Mouse (Mus musculus) urinary bladder, postnatal 0 days (tissue): ENCODE data around the gene Zfhx2. TPM values are rescaled to one million over a fixed set of nuclear protein-coding genes. Genes with fewer than 3 reads are reported as not detected.

Experiments used
- polyA plus RNA-seq: library from polyadenylated mRNA; unstranded; fragments of >200 nt; fragmentation: Nextera tagmentation; extraction: Ambion mirVana; gene quantifications from 2 replicates; pipeline ENCODE4 v1.2.1, GENCODE M21; 2015

The Zfhx2 gene
- 0.49 and 0.51 TPM in 2 replicates for polyA plus RNA-seq

DNA sequence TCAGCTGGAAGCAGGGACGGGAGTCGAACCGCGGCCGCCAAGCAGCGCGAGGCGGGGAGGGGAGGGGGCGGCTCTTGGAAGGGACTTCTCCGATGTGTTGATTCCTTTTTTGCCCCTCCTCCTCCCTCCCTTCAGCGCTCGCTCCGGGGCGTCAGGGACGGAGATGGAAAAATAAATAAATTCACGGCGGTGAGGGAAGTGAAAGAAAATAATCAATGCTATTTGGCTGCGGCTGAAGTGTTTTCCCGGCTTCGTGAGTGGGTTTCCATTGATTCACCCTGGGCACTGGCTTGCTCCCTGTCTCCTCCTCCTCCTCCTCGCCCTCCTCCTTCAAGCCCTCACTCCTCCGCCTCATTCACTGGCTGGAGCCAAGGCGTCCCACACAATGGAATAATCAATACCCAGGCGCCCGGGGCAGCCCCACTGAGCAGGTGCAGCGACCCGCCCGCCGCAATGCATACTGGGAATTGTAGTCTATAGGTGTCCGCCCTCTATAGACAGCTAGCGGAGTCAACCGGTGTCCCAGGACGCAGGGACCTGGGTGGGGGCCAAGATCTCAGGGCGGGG lies at the start of gene Zfhx2:
Gene Zfhx2, minus strand, starts transcription at position 314 of the 567 bp plus-strand sequence.

DNA sequence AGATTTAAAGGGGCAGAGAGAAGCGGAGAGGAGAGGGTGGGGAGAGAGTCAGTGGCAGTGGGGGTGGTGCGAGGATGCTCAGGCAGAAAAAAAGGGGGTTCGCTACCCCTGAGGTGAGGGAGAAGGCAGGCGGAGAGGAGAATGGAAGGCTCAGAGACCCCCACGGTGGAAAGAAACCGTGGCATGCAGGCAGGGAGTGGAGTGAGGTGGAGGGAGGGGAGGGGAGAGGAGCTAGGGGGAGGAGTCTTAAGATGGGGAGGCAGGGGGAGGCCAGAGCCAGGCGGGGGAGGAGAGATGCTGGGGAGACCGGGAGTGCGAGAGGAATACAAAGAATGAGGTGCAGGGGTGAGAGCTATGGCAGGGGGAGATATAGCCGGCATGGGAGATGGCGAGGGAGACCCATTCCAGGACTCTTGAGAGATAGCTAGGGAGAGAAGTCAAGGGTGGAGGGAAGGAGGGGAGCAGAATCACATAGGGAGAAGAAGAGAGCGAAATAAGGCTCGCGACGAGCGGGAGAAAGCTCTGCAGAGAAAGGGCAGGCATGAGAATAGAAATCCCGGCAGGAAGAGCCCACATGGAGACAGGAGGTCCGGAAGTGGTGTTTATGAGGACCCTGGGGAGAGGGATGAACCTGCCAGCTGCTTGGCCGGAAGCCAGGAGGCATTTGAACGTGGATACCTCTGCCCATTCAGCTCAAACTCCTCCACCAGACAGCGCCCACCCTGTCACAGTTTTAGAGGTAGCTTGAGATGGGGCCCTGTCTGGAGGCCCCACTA lies 24.5 kb upstream of the Zfhx2 start, which contains the start of gene Jph4:
Gene Jph4, minus strand, starts transcription at position 511 of the 776 bp plus-strand sequence.

DNA sequence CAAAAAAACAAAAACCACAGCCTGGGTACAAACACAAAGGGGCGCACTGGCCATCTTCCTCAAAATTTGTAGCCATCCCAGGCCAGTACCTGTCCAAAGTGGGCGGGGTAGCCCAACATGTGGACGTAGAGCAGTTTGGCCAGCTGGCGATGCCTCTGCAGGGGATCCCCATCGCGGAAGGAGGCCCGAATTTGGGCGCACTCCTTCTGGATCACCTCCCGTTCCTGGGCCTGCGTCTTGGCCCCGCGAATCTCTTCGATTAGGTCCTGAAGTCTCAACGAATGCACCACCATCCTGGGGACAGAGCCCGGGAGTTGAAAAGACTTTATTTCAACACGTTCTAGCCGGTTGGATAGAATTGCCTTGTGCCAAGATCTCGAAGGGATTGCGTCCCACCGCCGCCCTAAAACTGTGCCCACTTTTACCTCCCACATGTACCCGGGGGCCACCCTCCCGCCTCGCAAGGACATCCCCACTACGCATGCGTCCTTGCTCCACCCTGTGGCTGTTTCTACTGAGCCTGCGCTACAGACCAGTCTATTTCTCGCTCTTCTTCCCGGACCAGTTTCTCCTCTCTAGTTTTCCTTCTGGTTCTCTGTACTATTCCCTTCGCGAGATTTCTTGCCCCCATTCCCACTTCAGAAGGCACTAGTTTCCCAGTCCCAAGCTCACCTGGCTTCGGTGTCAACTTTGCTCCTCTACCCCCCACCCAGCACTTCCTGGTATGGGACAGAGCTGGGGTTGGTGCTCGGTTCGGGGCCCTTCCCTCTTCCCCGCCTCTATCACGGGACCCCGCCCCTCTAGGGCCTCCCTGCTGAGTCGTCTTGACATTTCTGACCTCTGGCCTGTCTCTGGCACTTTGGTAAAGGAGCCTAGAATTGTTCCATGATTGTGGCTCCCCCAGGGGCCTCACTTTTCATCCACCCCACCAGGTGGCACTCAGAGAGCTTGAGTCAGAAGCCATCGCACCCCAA lies 14.0 kb upstream of the Zfhx2 start, which contains the start of gene Ap1g2:
Gene Ap1g2, minus strand, starts transcription at position 758 of the 974 bp plus-strand sequence.

DNA sequence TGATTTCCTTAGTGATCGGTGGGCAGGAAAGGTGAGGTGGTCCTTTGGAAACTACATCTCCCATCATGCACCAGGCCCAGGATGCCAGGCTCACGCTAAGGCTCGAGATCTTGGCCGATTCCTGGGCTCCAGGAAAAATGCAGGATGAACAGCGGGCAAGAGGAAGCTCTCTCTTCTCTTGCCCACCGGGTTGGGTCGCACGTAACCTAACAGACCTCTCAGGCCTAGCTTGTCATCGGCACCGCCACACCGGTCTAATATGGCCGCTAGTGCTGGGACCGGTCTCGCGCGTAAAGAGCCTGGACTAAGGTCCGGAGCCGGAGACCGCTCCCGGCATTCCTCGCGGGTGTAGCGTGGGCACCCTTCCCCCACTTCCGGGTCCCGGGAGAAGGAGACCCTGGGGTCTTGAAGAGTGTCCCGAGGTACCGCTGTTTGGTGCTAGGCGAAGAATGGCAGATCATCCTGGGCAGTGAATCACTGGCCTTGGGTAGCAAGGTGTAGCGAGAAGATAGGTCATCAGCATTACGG lies 2.6 kb upstream of the Zfhx2 start, which contains the start of gene Thtpa:
Gene Thtpa, plus strand, starts transcription at position 81 of the 528 bp plus-strand sequence.

DNA sequence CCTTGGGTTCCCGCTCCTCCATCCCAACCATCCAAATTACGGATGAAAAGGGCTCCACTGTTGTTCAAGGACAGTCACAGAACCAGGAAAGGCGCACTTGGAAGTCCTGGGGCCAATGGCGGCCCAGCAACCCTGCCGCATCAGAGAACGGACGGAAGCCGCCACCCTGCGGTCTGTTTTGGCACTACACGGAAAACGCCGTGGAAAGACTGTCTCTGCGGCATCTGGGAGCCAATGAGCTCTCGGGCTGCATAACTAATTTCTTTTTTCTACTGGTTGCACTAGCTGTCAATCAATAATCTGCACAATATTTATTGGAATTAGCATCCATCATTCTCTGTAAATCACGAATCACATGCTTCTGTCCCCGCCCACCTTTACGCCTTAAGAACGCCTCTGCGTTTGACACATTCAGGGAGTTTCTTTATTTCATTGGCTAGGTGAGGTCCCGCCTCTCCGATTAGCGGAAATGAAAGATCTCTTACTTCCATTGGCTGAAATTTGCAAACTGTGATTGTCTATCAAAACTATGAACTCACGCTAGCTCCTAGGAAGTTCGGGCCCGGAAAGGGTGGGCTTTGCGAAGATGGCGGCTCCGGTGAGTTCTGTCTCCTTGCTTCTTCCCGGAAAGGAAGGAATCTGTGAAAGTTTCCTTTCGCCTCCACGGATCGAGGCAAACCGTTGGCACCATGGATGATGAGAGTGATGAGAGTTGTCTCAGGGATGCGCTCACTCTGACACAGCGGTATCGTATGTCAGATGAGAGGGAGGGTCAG lies 76.9 kb downstream of the Zfhx2 start, which contains the start of gene Ngdn:
Gene Ngdn, plus strand, starts transcription at position 464 of the 776 bp plus-strand sequence.

Other genes starting within 250 kb of the Zfhx2 start
- gene Homez, start 221.4 kb downstream of the Zfhx2 start, polyA plus RNA-seq, result 4.1 and 5.4 TPM in 2 replicates
- gene Ppp1r3e, start 214.8 kb downstream of the Zfhx2 start, polyA plus RNA-seq, result 0.62 and 1.3 TPM in 2 replicates
- gene Bcl2l2, start 208.9 kb downstream of the Zfhx2 start, polyA plus RNA-seq, result 4.2 and 4.4 TPM in 2 replicates
- 0.26 and 0.69 TPM in 2 replicates for gene Gm20521, start 208.9 kb downstream of the Zfhx2 start, polyA plus RNA-seq
- gene Pabpn1, start 199.8 kb downstream of the Zfhx2 start, polyA plus RNA-seq, result 46.7 and 52.4 TPM in 2 replicates
- gene Slc22a17, start 179.2 kb downstream of the Zfhx2 start, polyA plus RNA-seq, result 14.4 and 15.9 TPM in 2 replicates
- gene Efs, start 166.2 kb downstream of the Zfhx2 start, polyA plus RNA-seq, result 12.7 and 14.5 TPM in 2 replicates
- gene Il25, start 159.6 kb downstream of the Zfhx2 start, polyA plus RNA-seq, result not detected in 2 replicates
- 0.82 and 0.99 TPM in 2 replicates for gene Cmtm5, start 156.1 kb downstream of the Zfhx2 start, polyA plus RNA-seq
- 2.6 and 2.9 TPM in 2 replicates for gene Myh6, start 125.4 kb downstream of the Zfhx2 start, polyA plus RNA-seq
- not detected in 2 replicates for gene Gm17428, start 115.4 kb downstream of the Zfhx2 start, polyA plus RNA-seq
- 4.0 and 7.6 TPM in 2 replicates for gene Myh7, start 97.7 kb downstream of the Zfhx2 start, polyA plus RNA-seq
- gene Ngdn, start 76.9 kb downstream of the Zfhx2 start, polyA plus RNA-seq, result 54.0 and 55.3 TPM in 2 replicates
- 11.9 and 13.8 TPM in 2 replicates for gene Thtpa, start 2.5 kb upstream of the Zfhx2 start, polyA plus RNA-seq
- 13.1 and 15.8 TPM in 2 replicates for gene Ap1g2, start 14.3 kb upstream of the Zfhx2 start, polyA plus RNA-seq
- gene Jph4, start 24.6 kb upstream of the Zfhx2 start, polyA plus RNA-seq, result 0.75 and 0.77 TPM in 2 replicates
- gene Dhrs2, start 129.7 kb upstream of the Zfhx2 start, polyA plus RNA-seq, result not detected in 2 replicates